Mouse (Mus musculus) liver, adult 2 months (tissue): Measurements from ENCODE around the gene Pigo.
"Not testable (repeated sequence)": the region's sequence is repeated elsewhere in the genome, so short reads cannot be mapped to it uniquely, and the experiment has no call there.

Experiments used
- CTCF ChIP-seq: fragments of 200-500 bp; IDR thresholded peaks from 2 replicates; pipeline ENCODE4 v1.5.1; 2011; ENCODE audit warnings: low read depth, low read length, control low read depth
- POLR2A ChIP-seq: fragments of 200-500 bp; IDR thresholded peaks from 2 replicates; pipeline ENCODE4 v1.6.1; 2011; ENCODE audit warnings: low read length, control low read depth; ENCODE audit not compliant: insufficient read depth; ENCODE audit errors: extremely low read depth

DNA sequence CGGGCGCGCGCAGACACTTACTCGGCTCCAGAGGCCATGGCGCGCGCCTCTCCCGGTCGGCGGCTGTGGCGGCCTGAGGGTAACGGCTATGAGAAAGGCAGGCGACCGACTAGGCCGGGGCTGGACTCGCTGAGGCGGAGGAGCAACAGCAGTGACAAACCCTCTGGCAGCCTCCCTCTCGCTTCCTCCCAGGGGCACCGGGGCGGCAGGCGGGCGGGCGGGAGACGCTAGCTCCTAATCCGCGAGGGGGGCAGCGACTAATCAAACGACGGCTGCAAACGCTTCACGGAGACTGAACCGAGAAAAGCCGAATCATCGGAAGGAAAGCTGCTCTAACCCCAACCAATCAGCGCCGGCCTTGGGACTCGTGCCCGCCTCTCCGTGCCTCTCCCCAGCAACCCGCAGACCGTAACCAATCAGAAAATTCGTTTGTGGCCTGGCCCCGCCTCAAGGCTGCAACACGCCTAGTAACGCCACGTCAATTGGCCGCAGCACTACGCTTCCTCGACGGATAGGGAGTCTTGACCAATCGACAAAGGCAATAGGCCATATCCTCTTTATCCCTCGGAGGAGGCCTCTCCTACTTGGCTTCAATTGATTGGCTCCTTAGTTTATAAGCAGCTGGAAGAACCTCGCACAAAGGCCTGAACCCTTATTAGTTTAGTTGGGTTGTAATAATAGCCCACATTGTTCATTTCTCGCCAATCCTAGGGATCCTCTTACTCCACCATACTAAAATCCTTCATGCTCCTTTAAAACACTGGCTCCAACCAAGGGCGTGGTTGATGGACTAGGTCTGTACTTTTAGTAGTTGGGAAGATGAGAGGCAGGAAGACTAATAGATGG, 25.3 kb downstream of the Pigo start, which contains the start of gene Vcp:
- TF ChIP-seq CTCF = not testable (repeated sequence)
- TF ChIP-seq POLR2A = 0 out of 2 replicates have a peak, but pooled peaks have one; percentile 32
